Mouse (Mus musculus): Measurements from ENCODE around the gene Magi2. TPM values are rescaled to one million over a fixed set of nuclear protein-coding genes. Genes with fewer than 3 reads are reported as not detected.

Gene Magi2
- polyA plus RNA-seq, 1 experiment from 2014 or later: 6.8 TPM

DNA sequence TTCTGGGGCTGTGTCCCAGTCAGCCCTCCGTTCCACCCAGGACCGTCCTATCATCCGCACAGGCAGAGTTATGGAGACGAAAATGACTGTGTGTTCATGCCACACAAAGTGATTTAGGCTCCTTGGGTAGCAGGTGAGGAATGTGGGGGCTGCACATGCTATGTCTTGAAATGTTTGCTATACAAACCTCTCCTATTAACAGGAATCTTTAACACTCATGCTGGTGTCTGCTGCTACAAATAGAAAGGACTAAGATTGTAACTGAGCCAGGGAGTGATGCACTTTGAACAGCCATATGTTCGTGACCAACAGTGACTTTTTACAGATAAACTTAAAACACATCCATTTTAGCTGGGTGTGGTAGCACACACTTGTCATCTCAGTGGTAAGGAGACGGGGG lies 772.6 kb downstream of the Magi2 start:
- 82% methylated on average over 6 of the region's 6 CpGs for WGBS
- Histone ChIP-seq H3K27me3 (no peaks in the 10 kb centered on the region), H3K4me1 (no peaks in the 10 kb centered on the region), H3K9me3 (no peaks in the 10 kb centered on the region), H3K4me2 (replicated peaks) (no peak overlapping the region), H3K4me3 (no peak overlapping the region), H3K9ac (no peak overlapping the region), H3K36me3 (no peaks in the 10 kb centered on the region), H3K27ac (no peak overlapping the region)
- ATAC-seq (ENCODE audit: low FRiP score, low read depth): no peak

GRCm38 (mm10) chr5:19999912-20000311 lies 773.1 kb downstream of the Magi2 start:
- Histone ChIP-seq H3K9ac (no peak overlapping the region), H3K27me3 (no peaks in the 10 kb centered on the region), H3K9me3 (no peaks in the 10 kb centered on the region), H3K36me3 (no peaks in the 10 kb centered on the region), H3K4me2 (replicated peaks) (no peak overlapping the region), H3K4me1 (no peaks in the 10 kb centered on the region), H3K27ac (no peak overlapping the region), H3K4me3 (no peak overlapping the region)
- ATAC-seq (ENCODE audit: low FRiP score, low read depth): no peak
- 73% methylated on average over 1 of the region's 1 CpGs for WGBS

GRCm38 (mm10) chr5:20006616-20007015 lies 779.8 kb downstream of the Magi2 start:
- Histone ChIP-seq H3K4me3 (no peak overlapping the region), H3K4me1 (no peaks in the 10 kb centered on the region), H3K27ac (no peak overlapping the region), H3K4me2 (replicated peaks) (no peak overlapping the region), H3K36me3 (no peaks in the 10 kb centered on the region), H3K9ac (no peak overlapping the region), H3K9me3 (no peaks in the 10 kb centered on the region), H3K27me3 (no peaks in the 10 kb centered on the region)
- ATAC-seq (ENCODE audit: low FRiP score, low read depth): no peak
- WGBS: 79% methylated on average over 2 of the region's 2 CpGs

DNA sequence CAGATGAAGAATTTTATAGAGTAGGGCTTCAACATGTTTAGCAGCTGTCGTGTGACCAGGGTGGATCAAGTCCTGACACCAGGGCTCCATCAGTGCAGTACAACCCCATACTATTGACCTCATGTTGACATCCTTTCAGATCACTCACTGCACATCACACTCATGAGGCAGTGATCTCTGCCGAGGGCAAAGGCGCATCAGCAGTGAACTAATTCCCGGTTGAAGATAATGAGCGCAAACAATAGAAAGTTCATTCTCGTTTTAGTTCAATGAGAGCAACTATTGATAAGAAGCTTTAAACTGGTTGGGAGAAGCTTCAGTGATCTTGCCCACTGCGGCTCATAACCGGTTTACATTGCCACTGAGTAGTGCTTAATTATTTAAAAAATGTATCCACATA lies 780.4 kb downstream of the Magi2 start:
- no peaks in the 10 kb centered on the region for H3K27me3 ChIP-seq
- H3K9ac ChIP-seq: no peak overlapping the region
- WGBS: 90% methylated on average over 8 of the region's 8 CpGs
- no peak overlapping the region for H3K27ac ChIP-seq
- no peaks in the 10 kb centered on the region for H3K9me3 ChIP-seq
- H3K4me1 ChIP-seq: no peaks in the 10 kb centered on the region
- no peak overlapping the region for H3K4me3 ChIP-seq
- H3K36me3 ChIP-seq: no peaks in the 10 kb centered on the region
- no peak overlapping the region for H3K4me2 ChIP-seq (replicated peaks)
- no peak for ATAC-seq (ENCODE audit: low FRiP score, low read depth)

GRCm38 (mm10) chr5:20010210-20010609 lies 783.4 kb downstream of the Magi2 start:
- H3K9ac ChIP-seq: no peak overlapping the region
- no peak overlapping the region for H3K4me2 ChIP-seq (replicated peaks)
- H3K27me3 ChIP-seq: no peaks in the 10 kb centered on the region
- 74% methylated on average over 7 of the region's 7 CpGs for WGBS
- ATAC-seq (ENCODE audit: low FRiP score, low read depth): no peak
- no peak overlapping the region for H3K27ac ChIP-seq
- no peak overlapping the region for H3K4me3 ChIP-seq
- H3K36me3 ChIP-seq: no peaks in the 10 kb centered on the region
- H3K4me1 ChIP-seq: no peaks in the 10 kb centered on the region
- H3K9me3 ChIP-seq: no peaks in the 10 kb centered on the region

DNA sequence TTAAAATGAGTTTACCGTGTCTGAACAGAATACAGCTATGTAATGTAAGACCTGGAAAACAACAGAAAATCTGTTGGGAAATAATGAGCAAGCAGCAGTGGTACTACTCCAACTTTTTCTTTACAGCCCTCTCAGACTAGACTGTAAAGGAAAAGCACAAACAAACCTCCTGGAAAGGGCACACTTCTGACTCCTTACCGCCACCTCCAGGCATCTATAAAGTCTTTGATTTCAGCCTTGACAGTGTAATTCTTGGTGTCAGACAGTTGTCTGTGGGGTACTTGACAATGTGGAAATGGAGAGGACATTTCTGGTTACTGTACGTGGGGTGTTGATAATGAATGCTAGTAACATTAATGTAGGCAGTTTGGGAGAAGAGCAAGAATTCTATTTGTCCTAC lies 791.2 kb downstream of the Magi2 start:
- Histone ChIP-seq H3K27ac (no peak overlapping the region), H3K36me3 (no peaks in the 10 kb centered on the region), H3K4me2 (replicated peaks) (no peak overlapping the region), H3K9ac (no peak overlapping the region), H3K27me3 (no peaks in the 10 kb centered on the region), H3K4me3 (no peak overlapping the region), H3K9me3 (no peaks in the 10 kb centered on the region), H3K4me1 (no peaks in the 10 kb centered on the region)
- WGBS: 72% methylated on average over 3 of the region's 3 CpGs
- no peak for ATAC-seq (ENCODE audit: low FRiP score, low read depth)

GRCm38 (mm10) chr5:20046649-20047048 lies 819.8 kb downstream of the Magi2 start:
- ATAC-seq (ENCODE audit: low FRiP score, low read depth): no peak
- 75% methylated on average over 3 of the region's 3 CpGs for WGBS
- Histone ChIP-seq H3K4me2 (replicated peaks) (no peak overlapping the region), H3K36me3 (no peaks in the 10 kb centered on the region), H3K27me3 (no peaks in the 10 kb centered on the region), H3K27ac (no peak overlapping the region), H3K4me1 (no peaks in the 10 kb centered on the region), H3K9me3 (no peaks in the 10 kb centered on the region), H3K9ac (no peak overlapping the region), H3K4me3 (no peak overlapping the region)

DNA sequence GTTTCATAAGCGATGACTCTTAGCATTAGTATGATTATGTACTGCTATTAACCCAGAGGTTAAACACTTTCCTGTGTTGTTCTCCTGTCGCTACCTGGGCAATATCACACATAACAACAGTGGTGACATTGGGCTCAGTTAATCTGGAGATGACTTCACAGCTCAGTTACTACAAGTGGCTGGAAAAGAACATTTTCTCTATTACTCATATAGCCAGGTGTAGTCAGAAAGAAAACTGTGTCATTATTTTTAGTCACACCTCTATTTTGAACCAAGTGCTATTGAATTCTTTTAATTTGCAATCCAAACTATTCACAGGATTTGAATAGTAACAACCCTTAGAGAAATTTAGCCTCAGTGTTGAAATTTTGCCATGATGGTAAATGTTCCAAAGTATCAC lies 821.5 kb downstream of the Magi2 start:
- Histone ChIP-seq H3K27ac (no peak overlapping the region), H3K4me2 (replicated peaks) (no peak overlapping the region), H3K9me3 (no peaks in the 10 kb centered on the region), H3K27me3 (no peaks in the 10 kb centered on the region), H3K36me3 (no peaks in the 10 kb centered on the region), H3K9ac (no peak overlapping the region), H3K4me1 (no peaks in the 10 kb centered on the region), H3K4me3 (no peak overlapping the region)
- WGBS: 93% methylated on average over 2 of the region's 2 CpGs
- no peak for ATAC-seq (ENCODE audit: low FRiP score, low read depth)

GRCm38 (mm10) chr5:20050284-20050683 lies 823.4 kb downstream of the Magi2 start:
- 29% methylated on average over 1 of the region's 1 CpGs for WGBS
- no peaks in the 10 kb centered on the region for H3K9me3 ChIP-seq
- H3K4me2 ChIP-seq (replicated peaks): no peak overlapping the region
- H3K4me1 ChIP-seq: no peaks in the 10 kb centered on the region
- H3K27me3 ChIP-seq: no peaks in the 10 kb centered on the region
- no peak for ATAC-seq (ENCODE audit: low FRiP score, low read depth)
- H3K36me3 ChIP-seq: no peaks in the 10 kb centered on the region
- H3K4me3 ChIP-seq: no peak overlapping the region
- no peak overlapping the region for H3K27ac ChIP-seq
- H3K9ac ChIP-seq: no peak overlapping the region

DNA sequence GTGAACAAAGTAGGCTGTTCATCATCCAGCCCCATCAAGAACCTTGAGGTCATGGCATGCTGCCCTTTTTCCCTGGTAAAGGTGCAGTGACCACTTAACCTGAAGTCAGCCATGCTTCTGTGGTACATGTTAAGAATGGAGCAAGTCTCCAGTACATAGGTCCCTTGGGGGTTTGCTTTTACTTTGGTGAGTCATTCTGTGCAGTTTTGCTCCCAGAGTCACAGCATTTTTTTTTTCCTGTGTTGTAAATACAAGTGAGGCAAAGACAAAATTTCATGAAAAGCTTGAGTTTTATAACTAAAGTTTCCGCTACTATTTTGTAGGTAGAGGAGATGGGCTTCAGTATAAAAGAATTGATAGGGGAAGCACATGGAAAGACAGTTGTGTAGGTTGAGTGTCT lies 828.2 kb downstream of the Magi2 start:
- Histone ChIP-seq H3K9ac (no peak overlapping the region), H3K4me3 (no peak overlapping the region), H3K36me3 (no peaks in the 10 kb centered on the region), H3K4me2 (replicated peaks) (no peak overlapping the region), H3K27me3 (no peaks in the 10 kb centered on the region), H3K4me1 (no peaks in the 10 kb centered on the region), H3K27ac (no peak overlapping the region), H3K9me3 (no peaks in the 10 kb centered on the region)
- WGBS: 89% methylated on average over 1 of the region's 1 CpGs
- no peak for ATAC-seq (ENCODE audit: low FRiP score, low read depth)

DNA sequence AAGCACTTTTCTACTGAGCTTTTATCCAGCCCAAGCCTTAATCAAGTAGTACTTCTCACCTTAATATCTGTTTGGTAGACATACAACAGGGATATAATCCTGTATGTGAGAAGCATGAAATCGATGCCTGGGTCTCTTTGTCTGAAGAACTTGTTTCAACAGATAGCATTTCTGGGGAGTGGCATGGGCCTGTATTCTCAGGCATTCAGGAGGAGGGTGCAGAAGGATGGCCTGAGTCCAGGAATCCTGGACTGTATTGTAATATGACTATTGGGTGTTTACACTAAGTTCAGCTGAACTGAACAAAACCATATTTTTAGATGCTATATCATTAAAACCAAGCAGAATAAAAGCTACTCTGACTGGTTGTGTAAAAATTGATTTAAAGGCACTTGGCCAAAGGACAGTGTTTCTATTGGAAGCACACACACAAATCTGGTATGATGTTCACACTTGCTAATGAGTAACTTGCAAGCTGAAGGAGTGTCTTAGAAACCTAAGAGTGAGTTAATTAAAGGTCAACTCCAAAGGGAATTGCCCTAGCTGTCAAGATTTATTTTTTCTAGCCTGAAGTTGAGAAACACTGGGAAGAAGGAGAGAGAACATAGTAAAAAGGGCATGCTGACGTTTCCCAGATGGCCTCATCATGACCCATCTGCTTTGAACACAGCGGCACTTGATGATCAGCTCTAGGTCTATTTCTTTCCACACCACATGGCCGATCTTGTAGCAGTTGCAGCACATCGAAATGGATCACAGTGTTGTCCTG lies 829.4 kb downstream of the Magi2 start:
- Histone ChIP-seq H3K4me1 (no peaks in the 10 kb centered on the region), H3K9ac (no peak overlapping the region), H3K36me3 (no peaks in the 10 kb centered on the region), H3K9me3 (no peaks in the 10 kb centered on the region), H3K27me3 (no peaks in the 10 kb centered on the region), H3K4me2 (replicated peaks) (no peak overlapping the region), H3K4me3 (no peak overlapping the region), H3K27ac (no peak overlapping the region)
- ATAC-seq (ENCODE audit: low FRiP score, low read depth): no peak
- 21% methylated on average over 5 of the region's 5 CpGs for WGBS

DNA sequence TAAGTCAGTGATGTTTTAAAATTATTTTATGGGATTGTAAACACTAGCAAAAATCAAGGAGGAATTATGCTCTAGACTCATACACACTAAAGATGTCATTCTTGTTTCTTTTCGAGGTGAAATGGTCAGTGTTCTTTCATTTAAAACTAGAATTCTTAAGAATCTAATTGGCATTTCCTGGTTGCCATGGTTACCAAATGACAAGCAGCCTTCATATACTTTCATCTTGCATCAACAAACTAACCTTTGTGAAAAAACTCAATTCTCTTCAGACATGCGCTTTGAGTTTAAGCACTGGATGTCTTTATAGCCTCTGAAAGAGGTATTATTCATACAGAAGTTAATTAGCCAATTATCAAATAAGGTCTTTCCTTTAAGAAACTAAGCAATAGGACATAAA lies 830.0 kb downstream of the Magi2 start:
- Histone ChIP-seq H3K4me1 (no peaks in the 10 kb centered on the region), H3K36me3 (no peaks in the 10 kb centered on the region), H3K27ac (no peak overlapping the region), H3K4me2 (replicated peaks) (no peak overlapping the region), H3K4me3 (no peak overlapping the region), H3K9me3 (no peaks in the 10 kb centered on the region), H3K9ac (no peak overlapping the region), H3K27me3 (no peaks in the 10 kb centered on the region)
- no peak for ATAC-seq (ENCODE audit: low FRiP score, low read depth)
- 27% methylated on average over 2 of the region's 2 CpGs for WGBS

DNA sequence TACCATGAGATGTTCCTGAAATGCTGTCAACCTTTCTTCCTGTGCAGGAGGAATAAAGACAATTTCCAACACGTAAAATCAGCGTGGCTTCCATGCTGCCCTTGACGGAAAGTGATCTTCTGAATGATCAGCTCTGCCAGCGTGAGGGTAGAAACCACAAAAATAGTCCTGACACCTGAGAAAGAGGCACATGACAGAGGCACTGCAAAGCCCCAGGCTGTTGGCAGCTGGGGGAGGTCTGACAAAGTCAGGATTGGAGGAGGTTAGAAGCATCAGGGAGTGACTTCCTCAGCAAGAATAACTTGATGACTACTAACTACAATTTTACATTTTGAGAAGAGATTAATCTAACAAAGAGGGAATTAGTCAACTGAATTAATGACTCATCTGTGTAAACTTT lies 835.2 kb downstream of the Magi2 start:
- H3K4me2 ChIP-seq (replicated peaks): no peak overlapping the region
- H3K4me1 ChIP-seq: no peaks in the 10 kb centered on the region
- 70% methylated on average over 4 of the region's 4 CpGs for WGBS
- no peak overlapping the region for H3K27ac ChIP-seq
- ATAC-seq (ENCODE audit: low FRiP score, low read depth): no peak
- H3K27me3 ChIP-seq: no peaks in the 10 kb centered on the region
- no peak overlapping the region for H3K4me3 ChIP-seq
- no peak overlapping the region for H3K9ac ChIP-seq
- no peaks in the 10 kb centered on the region for H3K36me3 ChIP-seq
- no peaks in the 10 kb centered on the region for H3K9me3 ChIP-seq

All from limb, embryonic 13.5 days (tissue).